Mouse (Mus musculus) testis, adult 2 months (tissue): ENCODE data around the gene Abca7.

Experiments used
- CTCF ChIP-seq: fragments of 200-500 bp; IDR thresholded peaks from 2 replicates; pipeline ENCODE4 v1.5.1; 2012; ENCODE audit warnings: low read depth, mild to moderate bottlenecking, inconsistent platforms, low read length, moderate library complexity; ENCODE audit not compliant: control insufficient read depth, insufficient read depth, insufficient replicate concordance
- POLR2A ChIP-seq: fragments of 200-500 bp; IDR thresholded peaks from 2 replicates; pipeline ENCODE4 v1.6.1; 2012; ENCODE audit warnings: low read depth, mild to moderate bottlenecking, inconsistent platforms, low read length, moderate library complexity; ENCODE audit not compliant: control insufficient read depth

DNA sequence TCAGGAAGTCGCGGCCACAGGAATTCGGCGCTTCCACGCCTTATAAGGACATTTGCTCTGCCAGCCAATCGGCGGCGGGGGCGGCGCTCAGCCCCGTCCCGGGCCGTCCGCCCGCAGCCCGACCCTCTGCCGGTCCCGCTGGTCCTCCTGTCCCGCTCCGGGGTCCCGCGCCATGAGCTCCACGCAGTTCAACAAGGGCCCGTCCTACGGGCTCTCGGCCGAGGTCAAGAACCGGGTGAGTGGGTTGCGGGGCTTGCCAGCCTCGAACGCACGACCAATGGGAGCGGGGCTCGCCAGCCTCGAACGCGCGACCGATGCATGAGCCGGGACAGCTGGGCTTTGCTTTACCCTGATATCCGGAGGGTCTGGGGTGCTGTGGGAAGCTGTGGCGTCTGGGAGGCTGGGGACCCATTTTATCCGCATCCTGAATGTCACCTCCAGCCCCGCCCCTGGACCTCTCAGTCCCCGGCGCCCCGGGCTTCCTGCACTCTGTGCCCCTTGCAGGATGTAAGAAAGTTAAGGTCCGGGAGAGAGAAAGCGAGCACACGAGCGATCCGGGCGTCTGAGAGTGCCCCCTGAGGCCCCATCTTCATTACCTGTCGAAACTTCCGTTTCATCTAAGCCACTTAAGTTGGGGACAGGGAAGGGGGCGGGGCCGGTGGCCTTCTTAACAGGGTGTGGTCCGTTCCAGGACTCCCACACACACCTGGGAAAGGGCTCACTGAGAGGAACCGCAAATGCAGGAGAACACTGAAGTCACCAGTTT, 7.6 kb upstream of the Abca7 start, which contains the start of gene Cnn2:
- TF ChIP-seq POLR2A: peak; percentile 34; the same call in 1 of the 2 replicates
- no peak for TF ChIP-seq CTCF
